Mouse (Mus musculus) monocyte, adult 59 days (primary cell): ENCODE results near the gene Pigz. TPM values are rescaled to one million over a fixed set of nuclear protein-coding genes. Genes with fewer than 3 reads are reported as not detected.

ENCODE experiments used
- total RNA-seq, 2 experiments: library from RNA; stranded (reverse); gene quantifications; one replicate each; pipeline ENCODE4 v1.2.4; 2023

The Pigz gene
- total RNA-seq: 1 to 10 TPM; 4.8 to 5.7 TPM

GRCm38 (mm10) chr16:31933751-31934549, at the start of gene Pigz:
Pigz (plus strand) TSS chr16:31933851.

GRCm38 (mm10) chr16:31948345-31948774, 14.7 kb downstream of the Pigz start, which contains the start of the genes 0610012G03Rik and Ncbp2:
0610012G03Rik (minus strand) TSS chr16:31948494.
Ncbp2 (plus strand) TSS chr16:31948513.

Other genes with a start within 250 kb of the Pigz start
- not detected for gene Meltf, start 55.0 kb upstream of the Pigz start, total RNA-seq
- gene 0610012G03Rik, start 14.6 kb downstream of the Pigz start, total RNA-seq: 10 to 100 TPM; 22.1 to 23.9 TPM
- gene Ncbp2, start 14.7 kb downstream of the Pigz start, total RNA-seq: 10 to 100 TPM; 23.8 to 24.5 TPM
- 10 to 100 TPM; 23.0 to 24.2 TPM for gene Senp5, start 69.4 kb downstream of the Pigz start, total RNA-seq
- 10 to 100 TPM; 83.5 to 88.0 TPM for gene Pak2, start 145.5 kb downstream of the Pigz start, total RNA-seq
- 10 to 100 TPM; 32.8 to 39.1 TPM for gene Pigx, start 165.9 kb downstream of the Pigz start, total RNA-seq
- 1 to 10 TPM; 2.6 to 3.1 TPM for gene Cep19, start 165.9 kb downstream of the Pigz start, total RNA-seq
- 100 to 1,000 TPM; 408 to 451 TPM for gene Nrros, start 231.7 kb downstream of the Pigz start, total RNA-seq
- gene Bex6, start 246.0 kb downstream of the Pigz start, total RNA-seq: 1 to 10 TPM; 2.2 to 5.3 TPM